Mouse (Mus musculus) spleen, adult 2 months (tissue): ENCODE measurements around the gene Thbs3.

Experiments used
- CTCF ChIP-seq: fragments of 200-500 bp; IDR thresholded peaks from 2 replicates; pipeline ENCODE4 v1.5.1; 2011; ENCODE audit warnings: mild to moderate bottlenecking, inconsistent platforms; ENCODE audit not compliant: insufficient read depth, insufficient read length, insufficient replicate concordance; ENCODE audit errors: extremely low read depth
- POLR2A ChIP-seq: fragments of 200-500 bp; IDR thresholded peaks from 2 replicates; pipeline ENCODE4 v1.6.1; 2011; ENCODE audit warnings: low read depth, low read length, inconsistent platforms

GRCm38 (mm10) chr3:89229276-89229675, 14.3 kb downstream of the Thbs3 start:
- TF ChIP-seq CTCF (no peak), POLR2A (no peak)
